Mouse (Mus musculus) E14TG2a.4 (cell line): Measurements from ENCODE around the gene Dcaf5.

Source experiments
- H3K27me3 ChIP-seq: 2 replicates; pipeline ENCODE4 v1.6.1; 2014; ENCODE audit warnings: low read length, control low read depth; ENCODE audit not compliant: insufficient read depth
- H3K36me3 ChIP-seq: 2 replicates; pipeline ENCODE4 v1.6.1; 2014; ENCODE audit warnings: low read length, control low read depth; ENCODE audit not compliant: insufficient read depth
- H3K4me1 ChIP-seq: replicated peaks from 2 replicates; pipeline ENCODE4 v1.6.1; 2014; ENCODE audit warnings: low read depth, low read length, control low read depth
- H3K4me3 ChIP-seq: replicated peaks from 2 replicates; pipeline ENCODE4 v1.5.1; 2014; ENCODE audit warnings: mild to moderate bottlenecking, low read length
- H3K9me3 ChIP-seq: 2 replicates; pipeline ENCODE4 v1.6.1; 2014; ENCODE audit warnings: low read length, control low read depth
- CTCF ChIP-seq: conservative IDR thresholded peaks from 2 replicates; pipeline ENCODE4 v1.5.1; 2014; ENCODE audit warnings: low read length
- NANOG ChIP-seq: IDR thresholded peaks from 2 replicates; pipeline ENCODE4 v1.6.1; 2014; ENCODE audit warnings: borderline replicate concordance, low read length, mixed read lengths
- POU5F1 ChIP-seq: IDR thresholded peaks from 2 replicates; pipeline ENCODE4 v1.6.1; 2014; ENCODE audit warnings: low read length, borderline replicate concordance

Gene Dcaf5

GRCm38 (mm10) chr12:80344777-80345231 is 91.6 kb downstream of the Dcaf5 start:
- Histone ChIP-seq H3K4me3 (no peak overlapping the region), H3K27me3 (peaks cover 4% of the 10 kb centered on the region; the same call in 1 of the 2 replicates), H3K9me3 (no peaks in the 10 kb centered on the region), H3K36me3 (0 out of 2 replicates have a peak, but pooled peaks cover 8% of the 10 kb centered on the region), H3K4me1 (peaks cover 11% of the 10 kb centered on the region)
- TF ChIP-seq CTCF (no peak), NANOG (no peak)

- Histone ChIP-seq H3K27me3 (peaks cover 4% of the 10 kb centered on the region; the same call in 1 of the 2 replicates), H3K4me3 (no peak overlapping the region), H3K9me3 (no peaks in the 10 kb centered on the region), H3K4me1 (peaks cover 22% of the 10 kb centered on the region), H3K36me3 (peaks cover 35% of the 10 kb centered on the region)
- no peak for TF ChIP-seq POU5F1
- TF ChIP-seq NANOG: no peak
- no peak for TF ChIP-seq CTCF
Measured at GRCm38 (mm10) chr12:80340936-80341335, 95.5 kb downstream of the Dcaf5 start.

- TF ChIP-seq CTCF (no peak), NANOG (no peak), POU5F1 (no peak)
- H3K4me1 ChIP-seq: peaks cover 21% of the 10 kb centered on the region
- H3K9me3 ChIP-seq: no peaks in the 10 kb centered on the region
- no peak overlapping the region for H3K4me3 ChIP-seq
- H3K36me3 ChIP-seq: peaks cover 25% of the 10 kb centered on the region
- 0 out of 2 replicates have a peak, but pooled peaks cover 3% of the 10 kb centered on the region for H3K27me3 ChIP-seq
Measured at GRCm38 (mm10) chr12:80334162-80334561, 102.2 kb downstream of the Dcaf5 start.

- peaks cover 16% of the 10 kb centered on the region for H3K4me1 ChIP-seq
- H3K4me3 ChIP-seq: no peak overlapping the region
- no peaks in the 10 kb centered on the region for H3K9me3 ChIP-seq
- no peak for TF ChIP-seq CTCF
- TF ChIP-seq POU5F1: no peak
- no peak for TF ChIP-seq NANOG
- H3K36me3 ChIP-seq: no peaks in the 10 kb centered on the region
- H3K27me3 ChIP-seq: peaks cover 9% of the 10 kb centered on the region
Measured at GRCm38 (mm10) chr12:80331634-80332033, 104.8 kb downstream of the Dcaf5 start.

GRCm38 (mm10) chr12:80330819-80331218 is 105.6 kb downstream of the Dcaf5 start:
- no peak for TF ChIP-seq CTCF
- TF ChIP-seq NANOG: no peak
- TF ChIP-seq POU5F1: no peak

GRCm38 (mm10) chr12:80329641-80330040 is 106.8 kb downstream of the Dcaf5 start:
- Histone ChIP-seq H3K27me3 (peaks cover 14% of the 10 kb centered on the region), H3K36me3 (no peaks in the 10 kb centered on the region), H3K4me1 (peaks cover 22% of the 10 kb centered on the region), H3K9me3 (no peaks in the 10 kb centered on the region), H3K4me3 (no peak overlapping the region)
- no peak for TF ChIP-seq NANOG
- TF ChIP-seq CTCF: no peak
- TF ChIP-seq POU5F1: no peak

More at GRCm38 (mm10) chr12:80330819-80331218, 105.6 kb downstream of the Dcaf5 start:
- H3K4me1 ChIP-seq: peaks cover 16% of the 10 kb centered on the region
- peaks cover 13% of the 10 kb centered on the region for H3K27me3 ChIP-seq
- no peak overlapping the region for H3K4me3 ChIP-seq
- H3K36me3 ChIP-seq: no peaks in the 10 kb centered on the region
- no peaks in the 10 kb centered on the region for H3K9me3 ChIP-seq

GRCm38 (mm10) chr12:80326047-80326446 is 110.4 kb downstream of the Dcaf5 start:
- Histone ChIP-seq H3K4me1 (peaks cover 20% of the 10 kb centered on the region), H3K27me3 (peaks cover 14% of the 10 kb centered on the region), H3K36me3 (no peaks in the 10 kb centered on the region), H3K9me3 (no peaks in the 10 kb centered on the region), H3K4me3 (no peak overlapping the region)
- TF ChIP-seq CTCF (no peak), NANOG (no peak), POU5F1 (no peak)

- H3K36me3 ChIP-seq: no peaks in the 10 kb centered on the region
- peaks cover 25% of the 10 kb centered on the region for H3K4me1 ChIP-seq
- TF ChIP-seq NANOG (no peak), POU5F1 (no peak), CTCF (no peak)
- H3K9me3 ChIP-seq: no peaks in the 10 kb centered on the region
- H3K27me3 ChIP-seq: peaks cover 11% of the 10 kb centered on the region
- H3K4me3 ChIP-seq: no peak overlapping the region
Measured at GRCm38 (mm10) chr12:80324785-80325131, 111.6 kb downstream of the Dcaf5 start.
